Mouse (Mus musculus) kidney, postnatal 36 days (tissue): ENCODE data around the gene Gm11937.
"Not testable (repeated sequence)": the region's sequence is repeated elsewhere in the genome, so short reads cannot be mapped to it uniquely, and the experiment has no call there.

Experiments
- DNase-seq, 2 experiments: peaks; one replicate each; pipeline ENCODE4 v3.0.0; 2021 to 2022; ENCODE audit warnings: mixed read lengths in 2 of 2

Gm11937 gene

DNA sequence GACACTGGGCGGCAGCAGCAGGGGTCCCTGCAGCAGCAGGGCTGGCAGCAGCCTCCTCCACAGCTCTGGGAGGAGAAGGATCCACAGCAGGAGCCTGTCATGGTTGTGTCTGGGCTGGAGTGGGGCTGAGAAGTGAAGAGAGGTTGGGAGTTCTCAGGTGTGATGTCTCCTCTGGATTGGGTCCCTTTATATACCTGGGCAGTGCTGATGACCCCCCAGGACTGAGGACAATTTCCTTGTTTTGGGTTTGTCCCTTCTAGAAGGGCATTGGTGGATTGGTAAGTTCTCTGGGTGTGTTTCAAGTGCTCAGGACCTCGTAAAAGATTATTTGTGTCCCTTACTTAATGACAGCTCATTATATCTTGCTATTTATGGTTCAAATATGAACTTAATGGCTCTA is at the start of gene Gm11937:
Gm11937 (minus strand) TSS at position 101 of the 400 bp plus-strand sequence.
- not testable (repeated sequence) for DNase-seq

GRCm38 (mm10) chr11:99659256-99659655 is 49.3 kb upstream of the Gm11937 start:
- DNase-seq: no peak

DNA sequence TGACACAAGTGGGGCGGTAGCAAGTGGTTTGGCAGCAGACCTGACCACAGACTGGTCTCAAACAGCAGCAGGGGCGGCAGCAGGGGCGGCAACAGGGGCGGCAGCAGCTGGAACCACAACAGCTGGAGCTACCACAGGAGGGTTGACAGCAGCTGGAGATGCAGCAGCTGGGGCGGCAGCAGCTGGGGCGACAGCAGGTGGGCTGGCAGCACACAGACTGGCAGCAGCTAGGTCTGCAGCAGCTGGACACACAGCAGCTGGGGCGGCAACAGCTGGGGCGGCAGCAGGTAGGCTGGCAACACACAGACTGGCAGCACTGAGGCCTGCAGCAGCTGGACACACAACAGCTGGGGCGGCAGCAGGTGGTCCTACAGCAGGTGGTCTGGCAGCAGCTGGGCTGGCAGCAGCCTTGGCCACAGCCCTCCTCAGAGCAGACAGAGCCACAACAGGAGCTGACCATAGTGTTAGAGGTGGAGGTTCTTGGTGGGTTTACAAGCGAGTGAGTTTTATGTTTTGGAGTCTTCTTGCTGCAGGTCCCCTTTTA is 48.5 kb upstream of the Gm11937 start, which contains the start of gene Gm11563:
Gm11563 (minus strand) TSS at position 494 of the 544 bp plus-strand sequence.
- DNase-seq: not testable (repeated sequence)

DNA sequence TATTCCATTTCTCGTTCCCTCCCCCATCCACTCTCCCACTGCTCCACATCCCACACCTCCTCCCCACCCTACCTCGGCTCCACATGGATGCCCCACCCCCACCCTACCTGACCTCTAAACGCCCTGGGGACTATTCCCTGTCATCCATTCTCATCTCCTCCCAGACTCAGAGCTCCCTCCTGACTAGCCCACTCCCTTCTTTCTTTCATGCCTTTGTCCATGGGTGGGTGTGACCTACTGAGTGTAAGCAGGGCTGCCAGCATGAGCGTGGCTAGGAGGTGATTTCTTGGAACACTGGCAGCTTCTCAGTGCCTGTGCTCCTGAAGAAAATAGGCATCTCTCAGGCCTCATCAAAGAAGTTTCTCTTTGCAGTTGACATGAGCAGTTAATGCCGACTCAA is 47.1 kb upstream of the Gm11937 start:
- no peak for DNase-seq

DNA sequence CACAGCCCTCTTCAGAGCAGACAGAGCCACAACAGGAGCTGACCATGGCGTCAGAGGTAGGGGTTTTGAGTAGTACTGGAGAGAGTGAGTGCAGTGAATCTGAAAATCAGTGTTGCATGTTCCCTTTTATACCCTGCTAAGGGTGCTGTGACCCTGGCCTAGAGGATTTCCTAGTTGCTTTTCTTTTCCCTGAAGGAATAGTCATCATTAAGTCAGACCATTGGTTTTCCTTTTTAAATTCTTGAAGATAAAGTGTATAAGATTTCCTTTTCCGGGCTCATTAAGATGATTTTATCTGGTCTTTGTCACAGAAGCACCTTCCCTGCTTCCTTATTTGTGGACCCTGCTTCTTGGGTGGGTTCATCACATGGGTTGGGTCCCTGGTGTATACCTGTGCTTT is 40.1 kb upstream of the Gm11937 start, which contains the start of gene Gm11555:
Gm11555 (minus strand) TSS at position 101 of the 400 bp plus-strand sequence.
- no peak for DNase-seq

GRCm38 (mm10) chr11:99646444-99646843 is 36.5 kb upstream of the Gm11937 start:
- DNase-seq: no peak

DNA sequence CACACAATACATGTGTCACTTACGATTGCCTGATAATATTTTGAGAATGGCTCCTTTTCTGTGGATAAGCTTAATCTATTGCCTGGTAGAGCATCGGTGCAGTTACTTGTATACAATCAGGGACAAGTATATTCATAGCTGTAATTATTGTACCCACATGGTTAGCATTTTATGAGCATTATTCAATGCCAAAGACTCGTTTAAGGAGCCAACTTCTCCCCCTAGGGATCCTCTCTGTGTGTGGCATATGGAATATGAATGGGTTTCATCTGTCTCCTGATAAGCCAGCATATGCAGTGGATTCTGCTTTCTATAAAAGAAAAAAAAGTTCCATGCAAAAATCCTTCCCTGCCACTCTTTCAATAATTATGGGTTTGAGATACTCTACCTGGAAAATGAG is 34.4 kb upstream of the Gm11937 start:
- no peak for DNase-seq

- not testable (repeated sequence) for DNase-seq
Observed at GRCm38 (mm10) chr11:99643635-99644139, 33.7 kb upstream of the Gm11937 start, which contains the start of gene Krtap4-7. TSS of gene Krtap4-7 (minus strand) at chr11:99644089.

DNA sequence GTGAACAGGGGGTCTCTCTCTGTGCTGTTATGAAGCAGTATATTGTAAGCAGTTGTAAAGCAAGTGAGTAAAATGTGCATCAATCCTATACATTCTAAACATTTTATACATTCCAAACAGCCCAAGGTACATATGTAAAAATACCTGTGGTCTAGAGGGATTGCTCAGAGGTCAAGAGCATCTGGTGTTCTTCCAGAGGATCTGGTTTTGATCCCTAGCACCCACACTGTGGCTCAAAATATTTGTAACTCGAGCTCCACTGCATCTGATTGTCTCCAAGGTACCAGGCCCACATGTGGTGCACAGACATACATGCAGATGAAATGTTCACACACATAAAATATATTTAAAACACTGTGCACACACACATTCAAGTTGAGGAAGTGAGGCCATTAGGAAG is 30.9 kb upstream of the Gm11937 start:
- DNase-seq: no peak

GRCm38 (mm10) chr11:99637086-99637485 is 27.1 kb upstream of the Gm11937 start:
- no peak for DNase-seq

GRCm38 (mm10) chr11:99634653-99635134 is 24.7 kb upstream of the Gm11937 start, which contains the start of gene Krtap4-2:
TSS of gene Krtap4-2 (minus strand) at chr11:99635084.
- no peak for DNase-seq

DNA sequence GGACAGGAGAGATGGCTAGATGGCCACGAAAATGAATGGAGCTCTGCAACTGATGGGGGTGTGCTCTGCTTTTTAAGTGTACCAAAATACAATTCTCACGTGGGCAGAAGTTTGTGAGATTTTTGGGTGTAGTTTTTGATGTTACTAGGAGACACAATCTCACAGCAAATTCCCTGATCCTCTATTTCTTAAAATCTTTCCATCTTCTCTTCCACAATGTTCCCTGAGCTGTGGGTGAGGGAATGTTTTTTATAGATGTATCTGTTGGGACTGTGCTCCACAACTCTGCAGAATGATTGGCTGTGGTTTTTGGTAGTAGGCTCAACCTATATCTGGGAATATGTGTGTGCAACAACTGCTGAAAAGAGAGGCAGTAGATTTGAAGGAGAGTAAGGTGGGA is 23.3 kb upstream of the Gm11937 start:
- DNase-seq: no peak

DNA sequence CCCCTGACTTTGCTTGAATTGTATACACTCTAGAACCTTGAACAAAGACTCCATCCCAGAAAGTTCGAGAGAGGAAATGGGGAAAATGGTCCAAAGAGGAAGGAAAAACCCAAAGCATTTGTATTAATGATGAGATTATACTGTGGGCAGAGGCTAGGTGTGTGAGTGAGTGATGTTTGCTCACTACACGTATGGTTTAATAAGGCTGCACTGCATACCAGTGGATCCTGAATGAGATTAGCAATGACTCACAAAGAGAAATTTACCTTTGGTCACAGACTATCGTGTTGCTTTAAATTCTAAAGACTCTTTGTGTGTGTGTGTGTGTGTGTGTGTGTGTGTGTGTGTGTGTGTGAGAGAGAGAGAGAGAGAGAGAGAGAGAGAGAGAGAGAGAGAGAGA is 20.9 kb upstream of the Gm11937 start:
- no peak for DNase-seq

- no peak for DNase-seq
Observed at GRCm38 (mm10) chr11:99628138-99628537, 18.1 kb upstream of the Gm11937 start, which contains the start of gene Krtap4-1. TSS of gene Krtap4-1 (minus strand) at chr11:99628238.

GRCm38 (mm10) chr11:99620335-99620734 is 10.3 kb upstream of the Gm11937 start, which contains the start of gene Gm11562:
TSS of gene Gm11562 (minus strand) at chr11:99620435.
- no peak for DNase-seq

GRCm38 (mm10) chr11:99614796-99615363 is 4.9 kb upstream of the Gm11937 start, which contains the start of gene Krtap2-4:
TSS of gene Krtap2-4 (minus strand) at chr11:99614846.
- no peak for DNase-seq

DNA sequence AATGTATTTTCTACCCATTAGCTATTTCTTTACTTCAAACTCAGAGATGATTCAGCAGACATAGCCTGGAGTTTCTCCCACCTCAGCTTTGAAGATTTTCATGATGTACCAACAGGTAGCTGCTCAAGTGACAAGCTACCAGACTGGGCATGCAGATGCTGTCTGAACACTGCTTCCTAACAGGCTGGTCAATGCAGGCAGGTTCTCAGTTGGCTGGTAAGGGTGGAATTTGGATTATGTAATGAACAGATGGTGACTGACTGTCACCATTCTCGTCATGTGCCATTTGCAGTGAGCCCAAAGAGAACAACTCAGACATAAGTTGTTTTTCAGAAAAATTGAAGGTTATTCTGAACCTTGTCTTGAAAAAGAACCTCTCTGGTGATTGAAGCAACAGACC is 863 bp downstream of the Gm11937 start:
- no peak for DNase-seq

DNA sequence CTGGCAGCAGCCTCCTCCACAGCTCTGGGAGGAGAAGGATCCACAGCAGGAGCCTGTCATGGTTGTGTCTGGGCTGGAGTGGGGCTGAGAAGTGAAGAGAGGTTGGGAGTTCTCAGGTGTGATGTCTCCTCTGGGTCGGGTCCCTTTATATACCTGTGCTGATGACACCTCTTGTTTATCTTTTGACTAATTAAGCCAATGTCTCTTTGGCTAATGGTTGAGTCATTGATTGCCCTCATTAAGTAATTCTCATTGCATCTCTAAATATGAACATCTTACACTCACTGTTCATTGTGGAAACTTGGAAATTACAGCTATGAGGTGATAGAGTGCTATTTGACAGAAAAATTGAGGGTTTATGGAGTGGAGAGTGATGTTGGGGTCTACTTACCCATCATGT is 6.8 kb downstream of the Gm11937 start, which contains the start of gene Gm11938:
Gm11938 (minus strand) TSS at position 101 of the 400 bp plus-strand sequence.
- DNase-seq: not testable (repeated sequence)

DNA sequence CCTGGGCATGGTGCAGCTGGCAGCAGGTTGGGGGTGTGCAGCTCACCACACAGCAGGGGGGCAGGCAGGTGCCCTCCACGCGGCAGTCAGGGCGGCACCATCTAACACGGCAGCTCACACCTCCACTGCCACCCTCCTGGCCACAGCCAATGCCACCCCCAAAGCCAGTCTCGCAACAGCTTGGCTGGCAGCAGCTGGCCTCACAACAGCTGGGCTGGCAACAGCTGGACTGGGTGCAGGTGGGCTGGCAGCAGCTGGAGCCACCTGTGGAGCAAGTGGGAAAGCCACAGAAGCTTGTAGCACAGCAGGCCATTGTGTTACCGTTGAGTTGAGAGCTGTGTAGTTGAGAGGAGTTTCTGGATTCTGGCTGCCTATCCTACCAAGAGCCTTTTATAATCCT is 12.2 kb downstream of the Gm11937 start, which contains the start of gene Krtap9-3:
Krtap9-3 (minus strand) TSS at position 364 of the 400 bp plus-strand sequence.
- not testable (repeated sequence) for DNase-seq

DNA sequence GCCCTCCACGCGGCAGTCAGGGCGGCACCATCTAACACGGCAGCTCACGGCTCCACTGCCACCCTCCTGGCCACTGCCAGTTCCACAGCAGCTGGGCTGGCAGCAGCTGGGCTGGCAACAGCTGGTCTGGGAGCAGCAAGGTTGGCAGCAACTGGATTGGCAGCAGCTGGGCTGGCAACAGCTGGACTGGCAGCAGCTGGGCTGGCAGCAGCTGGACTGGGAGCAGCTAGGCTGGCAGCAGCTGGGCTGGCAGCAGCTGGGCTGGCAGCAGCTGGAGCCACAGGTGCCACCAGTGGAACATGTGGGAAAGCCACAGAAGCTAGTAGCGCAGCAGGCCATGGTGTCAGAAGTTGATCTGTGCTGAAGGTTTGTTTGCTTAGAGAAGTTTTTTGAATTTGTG is 19.0 kb downstream of the Gm11937 start, which contains the start of gene Krtap1-3:
Krtap1-3 (minus strand) TSS at position 359 of the 400 bp plus-strand sequence.
- no peak for DNase-seq

DNA sequence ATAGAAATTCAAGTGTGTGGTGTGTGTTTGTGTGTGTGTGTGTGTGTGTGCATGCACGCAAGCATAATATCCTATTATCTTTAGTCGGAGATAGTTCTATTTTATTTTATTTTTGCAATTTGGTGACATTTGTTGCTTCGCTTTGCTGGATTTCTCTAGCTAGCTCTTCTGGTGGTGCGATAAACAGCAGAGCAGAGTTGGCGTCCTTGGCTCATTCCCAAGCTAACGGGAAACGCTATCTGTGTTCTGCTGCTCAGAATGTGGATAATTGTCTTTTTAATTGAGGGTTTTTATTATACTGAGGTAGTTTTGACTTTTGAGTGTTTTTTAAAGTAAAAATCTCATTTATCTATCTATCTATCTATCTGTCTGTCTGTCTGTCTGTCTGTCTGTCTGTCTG is 24.9 kb downstream of the Gm11937 start:
- no peak for DNase-seq

DNA sequence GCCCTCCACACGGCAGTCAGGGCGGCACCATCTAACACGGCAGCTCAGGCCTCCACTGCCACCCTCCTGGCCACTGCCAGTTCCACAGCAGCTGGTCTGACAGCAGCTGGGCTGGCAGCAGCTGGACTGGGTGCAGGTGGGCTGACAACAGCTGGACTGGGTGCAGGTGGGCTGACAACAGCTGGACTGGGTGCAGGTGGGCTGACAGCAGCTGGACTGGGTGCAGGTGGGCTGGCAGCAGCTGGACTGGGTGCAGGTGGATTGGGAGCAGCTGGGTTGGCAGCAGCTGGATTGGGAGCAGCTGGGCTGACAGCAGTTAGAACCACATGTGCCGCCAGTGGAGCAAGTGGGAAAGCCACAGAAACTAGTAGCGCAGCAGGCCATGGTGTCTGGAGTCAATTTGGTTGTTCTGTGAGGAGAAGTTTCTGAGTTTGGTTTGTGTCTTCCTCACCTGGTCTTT is 26.7 kb downstream of the Gm11937 start, which contains the start of gene Krtap1-4:
Krtap1-4 (minus strand) TSS at position 410 of the 460 bp plus-strand sequence.
- DNase-seq: no peak

- no peak for DNase-seq
Observed at GRCm38 (mm10) chr11:99581564-99581963, 28.4 kb downstream of the Gm11937 start.
